Mouse (Mus musculus) liver, postnatal 0 days (tissue): ENCODE results near the gene Map7d2. TPM values are rescaled to one million over a fixed set of nuclear protein-coding genes. Genes with fewer than 3 reads are reported as not detected.
"Not testable (repeated sequence)": the region's sequence is repeated elsewhere in the genome, so short reads cannot be mapped to it uniquely, and the experiment has no call there.

Experiments
- ATAC-seq: fragments of 200-750 bp; cut with Nextera tagmentation; 2 replicates; pipeline ENCODE4 v1.8.0; 2017; ENCODE audit warnings: mild to moderate bottlenecking, moderate library complexity
- DNase-seq: peaks from one replicate; pipeline ENCODE4 v3.0.0-alpha.2; 2016
- H3K27ac ChIP-seq: fragments of 300-500 bp; sonication (generic); 2 replicates; pipeline ENCODE4 v1.5.1; 2014; ENCODE audit warnings: antibody characterized with exemption, moderate library complexity, mild to moderate bottlenecking, low read depth
- H3K27me3 ChIP-seq: fragments of 300-500 bp; sonication (generic); 2 replicates; pipeline ENCODE4 v1.6.1; 2014; ENCODE audit warnings: low read length, control low read depth, mixed read lengths; ENCODE audit not compliant: insufficient read depth
- H3K36me3 ChIP-seq: fragments of 300-500 bp; sonication (generic); replicated peaks from 2 replicates; pipeline ENCODE4 v1.6.1; 2014; ENCODE audit warnings: mild to moderate bottlenecking, control low read depth, low read length, moderate library complexity, mixed read lengths; ENCODE audit not compliant: insufficient read depth
- H3K4me1 ChIP-seq: fragments of 300-500 bp; sonication (generic); 2 replicates; pipeline ENCODE4 v1.6.1; 2014; ENCODE audit warnings: antibody characterized with exemption, mild to moderate bottlenecking, control low read depth; ENCODE audit not compliant: insufficient read depth
- H3K4me2 ChIP-seq: fragments of 300-500 bp; sonication (generic); 2 replicates; pipeline ENCODE4 v1.6.1; 2014; ENCODE audit warnings: low read depth, mild to moderate bottlenecking, low read length, moderate library complexity, mixed read lengths
- H3K4me3 ChIP-seq: fragments of 300-500 bp; sonication (generic); 2 replicates; pipeline ENCODE4 v1.5.1; 2014; ENCODE audit warnings: low read depth, low read length
- H3K9ac ChIP-seq: fragments of 300-500 bp; sonication (generic); replicated peaks from 2 replicates; pipeline ENCODE4 v1.6.1; 2014; ENCODE audit warnings: mild to moderate bottlenecking, moderate library complexity
- H3K9me3 ChIP-seq: fragments of 300-500 bp; sonication (generic); 2 replicates; pipeline ENCODE4 v1.6.1; 2016; ENCODE audit warnings: mild to moderate bottlenecking, control low read depth, low read length, mixed read lengths
- CTCF ChIP-seq: sonication (generic); IDR thresholded peaks from 2 replicates; pipeline ENCODE4 v1.5.1; 2016; ENCODE audit warnings: antibody characterized with exemption, low read depth
- EP300 ChIP-seq: IDR thresholded peaks from 2 replicates; pipeline ENCODE4 v1.6.1; 2016; ENCODE audit warnings: antibody characterized with exemption, low read depth, mild to moderate bottlenecking
- WGBS: fragments of 180-500 bp; shearing (Covaris S2); extraction: QIAGEN DNeasy Blood & Tissue Kit; methylation state at CpG from one replicate; pipeline ENCODE4 v1.1.7; 2014; ENCODE audit not compliant: insufficient replicate concordance; 5-methylcytosine and 5-hydroxymethylcytosine counted together
- polyA plus RNA-seq: library from polyadenylated mRNA; unstranded; fragments of >200 nt; fragmentation: Nextera tagmentation; extraction: Ambion mirVana; gene quantifications from 2 replicates; pipeline ENCODE4 v1.2.1, GENCODE M21; 2015

Map7d2 gene
- polyA plus RNA-seq, 1 experiment from 2014 or later = not detected

GRCm38 (mm10) chrX:159390347-159390962 is 23.9 kb upstream of the Map7d2 start:
- H3K9me3 ChIP-seq = no peaks in the 10 kb centered on the region
- H3K36me3 ChIP-seq = 0 out of 2 replicates have a peak, but pooled peaks cover 7% of the 10 kb centered on the region
- H3K27ac ChIP-seq = no peak overlapping the region
- no peak overlapping the region for H3K9ac ChIP-seq
- no peak overlapping the region for H3K4me2 ChIP-seq
- no peak for DNase-seq
- no peak overlapping the region for H3K4me3 ChIP-seq
- no peaks in the 10 kb centered on the region for H3K27me3 ChIP-seq
- ATAC-seq = no peak
- no peaks in the 10 kb centered on the region for H3K4me1 ChIP-seq
- 73% methylated on average over 6 of the region's 6 CpGs for WGBS
- TF ChIP-seq EP300 (no peak), CTCF (no peak)

GRCm38 (mm10) chrX:159391239-159391638 is 23.1 kb upstream of the Map7d2 start:
- TF ChIP-seq CTCF = no peak
- Histone ChIP-seq H3K27ac (no peak overlapping the region), H3K27me3 (no peaks in the 10 kb centered on the region), H3K4me3 (no peak overlapping the region), H3K9me3 (no peaks in the 10 kb centered on the region), H3K4me2 (no peak overlapping the region), H3K9ac (no peak overlapping the region), H3K36me3 (0 out of 2 replicates have a peak, but pooled peaks cover 7% of the 10 kb centered on the region), H3K4me1 (no peaks in the 10 kb centered on the region)
- DNase-seq (no peak), ATAC-seq (no peak)
- WGBS = 72% methylated on average over 3 of the region's 3 CpGs

- H3K4me1 ChIP-seq = no peaks in the 10 kb centered on the region
- ATAC-seq (no peak), DNase-seq (no peak)
- H3K4me2 ChIP-seq = no peak overlapping the region
- H3K9ac ChIP-seq = no peak overlapping the region
- no peaks in the 10 kb centered on the region for H3K36me3 ChIP-seq
- H3K27me3 ChIP-seq = peaks cover 11% of the 10 kb centered on the region; the same call in 1 of the 2 replicates
- no peak overlapping the region for H3K4me3 ChIP-seq
- 25% methylated on average over 4 of the region's 4 CpGs for WGBS
- no peak overlapping the region for H3K27ac ChIP-seq
- H3K9me3 ChIP-seq = no peaks in the 10 kb centered on the region
- TF ChIP-seq EP300 (no peak), CTCF (peak; percentile 56)
These were observed 5.1 kb upstream of the Map7d2 start for GRCm38 (mm10) chrX:159409253-159409652.

- no peak for TF ChIP-seq CTCF
- no peak for TF ChIP-seq EP300
- H3K27me3 ChIP-seq = peaks cover 42% of the 10 kb centered on the region
- no peaks in the 10 kb centered on the region for H3K4me1 ChIP-seq
- WGBS = 12% methylated on average over 37 of the region's 65 CpGs
- no peaks in the 10 kb centered on the region for H3K9me3 ChIP-seq
- DNase-seq (peak; percentile 12), ATAC-seq (no peak)
- H3K36me3 ChIP-seq = no peaks in the 10 kb centered on the region
- peak overlapping the region; percentile 80 for H3K4me2 ChIP-seq
- peak overlapping the region; percentile 50 for H3K4me3 ChIP-seq
- H3K9ac ChIP-seq = no peak overlapping the region
- H3K27ac ChIP-seq = no peak overlapping the region
These were observed 679 bp downstream of the Map7d2 start for GRCm38 (mm10) chrX:159414829-159415673.

GRCm38 (mm10) chrX:159430507-159430906 is 16.1 kb downstream of the Map7d2 start:
- ATAC-seq = not testable (repeated sequence)
- WGBS = 62% methylated on average over 3 of the region's 3 CpGs

GRCm38 (mm10) chrX:159442128-159442527 is 27.8 kb downstream of the Map7d2 start:
- ATAC-seq = no peak
- peak; percentile 20 for DNase-seq
- 28% methylated on average over 3 of the region's 3 CpGs for WGBS
- Histone ChIP-seq H3K4me3 (no peak overlapping the region), H3K9ac (no peak overlapping the region), H3K4me2 (no peak overlapping the region), H3K36me3 (no peaks in the 10 kb centered on the region), H3K27ac (no peak overlapping the region), H3K27me3 (no peaks in the 10 kb centered on the region), H3K4me1 (no peaks in the 10 kb centered on the region), H3K9me3 (no peaks in the 10 kb centered on the region)
- TF ChIP-seq CTCF (peak; percentile 68), EP300 (no peak)

More at GRCm38 (mm10) chrX:159430507-159430906, 16.1 kb downstream of the Map7d2 start:
- H3K4me3 ChIP-seq, H3K27ac ChIP-seq, H3K9ac ChIP-seq, H3K4me1 ChIP-seq, H3K4me2 ChIP-seq, DNase-seq, H3K9me3 ChIP-seq, H3K36me3 ChIP-seq, H3K27me3 ChIP-seq: not testable (repeated sequence)
